Mouse (Mus musculus) lung, adult 2 months (tissue): ENCODE results near the gene Gm9833.

Experiments used
- CTCF ChIP-seq: fragments of 200-500 bp; IDR thresholded peaks from 2 replicates; pipeline ENCODE4 v1.5.1; 2011; ENCODE audit warnings: mild to moderate bottlenecking, low read length, control low read depth; ENCODE audit not compliant: insufficient read depth
- POLR2A ChIP-seq: fragments of 200-500 bp; IDR thresholded peaks from 2 replicates; pipeline ENCODE4 v1.6.1; 2011; ENCODE audit warnings: low read depth, mild to moderate bottlenecking, control low read depth, low read length, borderline replicate concordance; ENCODE audit errors: extremely low read depth

GRCm38 (mm10) chr3:10112196-10112595 is 24.3 kb downstream of the Gm9833 start:
- TF ChIP-seq CTCF (no peak), POLR2A (no peak)
